Mouse (Mus musculus): ENCODE measurements around the gene BC017158.
A peak's percentile ranks its signal among the peaks of the same experiment; 100 is the strongest.

BC017158 gene

DNA sequence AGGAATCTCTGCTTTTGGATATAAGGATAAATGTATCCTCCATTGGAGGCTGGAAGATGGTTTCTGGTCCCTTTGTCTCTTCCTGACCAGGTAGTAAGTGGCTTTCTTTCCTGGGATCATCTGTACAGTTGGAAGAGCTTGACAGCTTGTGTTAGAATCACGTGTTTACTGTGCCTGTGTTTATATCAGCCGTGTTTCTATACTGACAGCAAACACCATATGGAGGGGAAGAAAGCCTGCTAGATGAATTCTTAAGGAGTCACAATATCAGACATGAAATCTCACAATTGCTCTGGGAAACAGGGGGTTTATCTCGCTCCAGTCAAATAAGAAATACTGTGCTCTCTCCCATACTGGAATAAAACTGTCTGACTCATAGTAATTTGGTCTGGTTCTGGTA lies 11.2 kb upstream of the BC017158 start:
- no peak for DNase-seq (ENCODE audit: low spot score in 2 of 2)

DNA sequence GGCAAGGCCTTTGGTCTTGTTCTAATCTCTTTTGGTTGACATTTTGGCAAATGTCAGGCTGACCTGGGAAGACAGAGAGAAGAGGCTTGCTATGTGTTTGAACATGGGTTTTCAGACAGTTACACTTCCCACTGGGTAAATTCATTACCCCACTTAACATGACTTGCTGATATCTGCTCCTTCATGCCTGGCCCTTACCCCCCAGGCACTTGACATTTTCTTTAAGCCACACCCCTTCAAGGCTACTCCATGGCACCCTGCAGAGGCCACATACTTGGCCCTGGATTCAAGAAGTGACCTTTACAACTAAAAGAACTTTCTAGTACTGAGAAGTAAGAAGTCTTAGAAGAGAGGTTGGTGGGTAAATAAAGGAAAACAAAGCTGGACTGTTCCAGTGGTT lies 9.9 kb upstream of the BC017158 start:
- no peak for DNase-seq (ENCODE audit: low spot score in 2 of 2)

DNA sequence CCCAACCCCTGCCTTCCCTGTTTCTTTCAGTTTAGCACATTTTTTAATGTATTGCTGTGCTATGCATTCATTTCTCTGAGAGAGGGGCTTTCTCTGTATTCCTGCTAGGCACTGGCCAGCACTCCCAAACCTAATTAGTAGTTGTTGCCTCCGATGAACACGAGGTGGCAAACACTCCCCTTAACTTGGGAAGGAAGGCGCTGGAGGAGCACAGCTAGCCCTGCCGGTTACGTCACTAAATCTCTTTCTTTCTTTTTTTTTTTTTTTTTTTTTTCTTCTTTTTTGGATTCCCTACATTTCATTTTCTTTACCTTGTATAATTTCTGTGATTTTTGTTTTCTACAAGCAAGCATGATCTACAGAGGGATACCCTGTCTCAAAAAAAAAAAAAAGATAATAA lies 6.9 kb upstream of the BC017158 start:
- DNase-seq (ENCODE audit: low spot score in 2 of 2) = peak in 1 of 2 experiments; percentile 43

DNA sequence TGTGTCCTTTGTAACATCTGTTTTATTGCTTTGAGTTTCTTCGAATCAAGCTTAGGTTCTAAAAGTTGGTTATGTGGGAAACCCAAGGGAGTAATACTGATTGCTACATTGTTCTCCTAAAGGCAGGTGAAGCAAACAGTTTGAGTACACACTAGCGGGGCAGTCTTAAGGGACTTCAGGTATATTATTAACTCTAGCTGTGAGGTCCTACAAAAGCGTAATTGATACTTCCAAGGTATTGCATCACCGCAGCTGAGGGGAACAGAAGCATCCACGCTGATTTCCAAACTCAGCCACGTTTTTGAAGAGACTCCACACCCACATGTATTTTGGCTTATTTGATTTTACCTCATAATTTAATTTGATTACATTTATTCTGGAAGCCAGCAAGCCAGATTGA lies 6.2 kb upstream of the BC017158 start:
- no peak for DNase-seq (ENCODE audit: low spot score in 2 of 2)

DNA sequence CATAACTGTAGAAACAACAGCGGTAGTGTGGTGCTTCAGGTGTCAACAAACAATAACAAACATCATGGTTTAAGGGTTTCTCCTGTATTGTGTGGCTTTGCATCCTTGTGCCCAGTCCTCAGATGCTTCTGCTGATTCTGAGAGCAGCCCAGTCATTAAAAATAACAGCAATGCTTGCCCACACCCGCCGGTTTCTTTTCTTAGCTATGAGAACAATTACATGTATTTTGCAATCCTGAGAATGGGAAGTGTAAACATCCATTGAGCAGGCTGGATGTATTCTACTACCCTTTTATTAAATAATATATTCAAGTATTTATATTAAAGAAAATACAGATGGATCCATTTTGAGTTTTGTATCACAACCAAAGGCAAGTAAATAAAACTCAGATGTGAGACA lies 4.2 kb upstream of the BC017158 start:
- DNase-seq (ENCODE audit: low spot score in 2 of 2) = no peak

DNA sequence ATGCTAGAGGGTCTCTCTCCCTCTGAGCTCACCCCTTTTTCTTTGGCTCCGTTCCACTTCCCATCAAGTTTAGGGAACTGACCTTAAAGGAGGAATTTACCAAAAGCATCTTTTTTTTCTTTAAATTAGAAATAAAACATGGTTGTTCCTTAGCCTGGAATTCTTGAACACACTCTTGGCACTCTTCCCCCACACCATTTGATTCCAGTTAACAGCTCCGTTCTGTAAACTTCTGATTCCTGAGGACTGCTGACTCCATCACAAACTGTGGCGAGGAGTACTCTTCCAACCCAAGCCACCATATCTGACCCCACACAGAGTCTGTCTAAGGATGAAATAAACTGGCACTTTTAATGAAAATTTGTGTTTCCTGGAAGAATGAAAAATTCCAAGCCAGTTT lies 3.0 kb upstream of the BC017158 start:
- DNase-seq (ENCODE audit: low spot score in 2 of 2) = no peak

DNA sequence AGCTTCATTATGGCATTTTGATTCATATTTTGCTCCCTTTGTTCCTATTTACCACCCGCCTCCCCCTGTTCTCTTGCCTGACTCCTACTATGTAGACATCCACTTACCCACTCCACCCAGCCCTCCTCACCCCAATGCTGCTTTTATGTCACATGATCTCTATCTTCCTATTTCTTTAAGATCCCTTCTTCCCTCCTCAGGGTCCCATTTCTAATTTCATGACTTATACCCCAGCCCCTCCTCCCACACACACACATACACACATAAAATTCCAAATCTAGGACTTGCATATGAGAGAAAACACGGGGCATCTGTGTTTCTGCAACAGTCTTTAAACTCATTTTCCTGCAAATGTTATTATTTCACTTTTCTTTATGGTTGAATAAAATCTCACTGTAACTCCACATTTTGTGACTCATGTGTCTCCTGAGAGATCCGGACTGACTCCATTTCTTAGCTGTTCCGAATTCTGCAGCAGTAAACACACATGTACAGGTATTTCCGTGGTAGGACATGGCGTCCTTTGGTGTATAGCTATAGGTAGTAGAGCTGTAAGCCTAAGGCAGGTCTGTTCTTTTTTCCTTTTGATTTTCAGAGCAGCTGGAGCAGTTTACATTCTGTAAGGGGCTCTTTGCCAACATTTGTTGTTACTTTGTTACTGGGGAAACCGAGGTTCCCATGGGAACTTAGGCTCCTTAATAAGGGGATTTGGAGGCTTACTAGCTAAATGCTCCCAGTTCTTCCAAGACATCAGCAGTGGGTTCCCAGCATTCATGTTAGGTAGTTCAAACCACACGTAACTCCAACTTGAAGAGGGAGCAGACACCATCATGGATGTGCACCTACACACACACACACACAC lies 742 bp upstream of the BC017158 start:
- DNase-seq (ENCODE audit: low spot score in 2 of 2) = no peak

DNA sequence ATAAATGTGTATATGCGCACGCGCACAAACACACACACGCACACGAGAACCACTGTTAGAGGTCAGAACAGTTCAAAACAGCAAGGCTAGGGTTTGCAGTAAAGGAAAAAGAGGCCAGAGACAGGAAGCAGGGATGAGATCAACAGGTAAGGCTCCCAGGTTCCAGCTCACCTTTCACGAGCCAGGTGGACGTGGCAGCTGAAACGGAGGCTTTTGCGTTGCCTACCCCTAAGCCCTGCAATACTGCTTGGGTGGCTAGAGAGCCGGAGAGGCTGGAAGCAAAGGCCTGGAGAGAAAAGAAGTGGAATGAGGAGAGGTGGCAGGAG lies 716 bp downstream of the BC017158 start:
- no peak for DNase-seq (ENCODE audit: low spot score in 2 of 2)

DNA sequence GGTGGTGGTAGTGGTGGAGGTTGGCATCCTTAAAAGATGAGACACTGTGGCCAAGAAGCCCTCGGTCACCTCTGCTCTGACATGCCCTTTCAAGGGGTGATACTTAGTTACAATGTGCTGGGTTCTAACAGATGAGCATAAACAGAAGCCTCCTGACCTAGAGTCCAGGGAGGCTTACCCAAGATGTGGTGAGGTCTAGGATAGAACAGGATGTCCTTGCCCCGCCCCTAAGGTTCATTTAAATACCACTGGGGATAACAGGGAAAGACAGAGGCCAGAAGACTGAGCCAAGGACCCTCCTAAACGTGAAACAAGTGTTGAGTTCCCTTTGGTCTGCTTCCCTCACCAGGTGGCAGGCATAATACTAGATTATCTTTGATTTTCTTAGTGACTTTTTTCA lies 1.5 kb downstream of the BC017158 start:
- no peak for DNase-seq (ENCODE audit: low spot score in 2 of 2)

DNA sequence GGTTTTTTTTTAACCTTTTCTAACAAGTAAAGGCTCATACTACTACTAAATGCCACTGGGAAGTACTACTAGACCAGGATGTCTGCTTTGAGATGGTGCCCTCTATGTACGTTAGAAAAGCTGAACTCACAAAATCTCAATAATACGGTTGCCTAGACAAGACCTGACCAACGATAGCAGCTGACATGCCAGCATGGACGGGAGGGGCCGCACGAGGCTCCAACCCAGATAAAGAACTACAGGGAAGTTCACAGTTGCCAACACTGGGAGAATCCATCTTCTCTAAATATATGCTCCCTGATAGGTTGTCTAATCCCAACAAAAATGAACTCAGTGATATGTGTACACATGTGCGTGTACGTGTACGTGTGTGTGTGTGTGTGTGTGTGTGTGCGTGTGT lies 3.2 kb downstream of the BC017158 start:
- DNase-seq (ENCODE audit: low spot score in 2 of 2) = no peak

DNA sequence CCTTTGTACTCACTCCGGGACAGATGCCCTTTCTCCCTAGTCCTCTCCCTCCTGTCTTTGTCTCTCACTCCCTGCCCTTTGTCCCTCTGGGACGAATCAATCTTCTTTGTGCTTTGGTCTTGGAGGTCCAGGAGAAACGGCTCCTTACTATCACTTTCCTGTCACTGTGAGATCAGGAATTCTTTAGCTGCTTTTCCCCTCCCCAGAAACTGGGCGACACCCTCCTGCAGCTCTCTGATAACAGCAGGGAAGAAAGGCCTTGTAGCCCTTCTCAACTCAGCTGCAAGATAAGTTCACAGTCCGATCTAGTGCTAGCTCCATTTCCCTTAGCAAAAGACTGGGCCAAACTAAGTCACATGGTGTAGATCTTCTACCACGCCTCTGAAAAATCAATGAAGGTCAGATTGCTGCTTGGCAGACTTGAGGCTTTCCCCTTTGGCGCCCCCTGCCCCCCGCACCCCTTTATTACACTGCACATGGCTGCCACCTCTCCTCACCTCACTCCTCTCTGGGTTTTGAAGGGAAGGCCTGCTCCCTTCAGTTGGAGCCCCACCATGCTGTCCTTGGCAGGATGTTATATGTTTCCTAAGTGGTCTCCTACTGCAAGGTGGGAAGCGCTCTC lies 8.9 kb downstream of the BC017158 start:
- DNase-seq (ENCODE audit: low spot score in 2 of 2) = no peak

DNA sequence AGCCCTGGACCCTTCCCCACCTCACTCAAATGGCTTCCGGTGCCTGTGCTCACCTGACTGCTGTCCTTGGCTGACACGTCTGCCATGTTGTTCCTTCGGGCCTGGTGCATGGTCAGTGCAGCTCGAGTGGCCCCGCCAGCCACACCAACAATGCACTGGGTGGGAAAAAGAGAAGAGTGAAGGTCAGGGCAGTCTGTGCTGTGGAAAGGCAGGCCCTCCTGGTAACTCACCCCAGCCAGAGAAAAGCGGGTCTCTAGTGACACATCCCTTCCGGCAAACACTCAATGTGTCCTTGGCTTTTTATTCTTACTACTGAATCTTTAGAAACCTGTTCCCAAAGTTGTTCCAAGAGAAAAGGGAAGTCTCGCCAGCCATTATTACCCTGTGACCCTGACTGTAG lies 12.9 kb downstream of the BC017158 start:
- no peak for DNase-seq (ENCODE audit: low spot score in 2 of 2)

DNA sequence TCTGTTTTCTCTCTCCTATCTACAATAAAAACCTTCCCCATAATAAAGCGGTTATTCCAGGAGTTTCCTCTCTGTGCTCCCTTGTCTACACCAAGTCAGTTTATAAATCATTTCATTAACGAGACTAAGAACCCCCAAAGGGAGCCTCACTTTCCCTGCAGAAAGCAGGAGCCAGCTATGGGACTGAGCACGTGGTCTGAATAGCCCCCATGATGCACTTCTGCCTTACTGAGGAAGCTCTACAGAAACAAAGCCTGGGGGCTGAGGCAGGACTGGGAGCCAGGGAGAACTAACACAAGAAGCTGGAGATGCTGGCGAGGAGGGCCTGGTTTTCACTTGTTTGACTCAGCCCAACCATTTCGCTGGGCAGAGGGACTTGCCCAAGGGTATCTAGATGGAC lies 13.9 kb downstream of the BC017158 start:
- DNase-seq (ENCODE audit: low spot score in 2 of 2) = no peak

DNA sequence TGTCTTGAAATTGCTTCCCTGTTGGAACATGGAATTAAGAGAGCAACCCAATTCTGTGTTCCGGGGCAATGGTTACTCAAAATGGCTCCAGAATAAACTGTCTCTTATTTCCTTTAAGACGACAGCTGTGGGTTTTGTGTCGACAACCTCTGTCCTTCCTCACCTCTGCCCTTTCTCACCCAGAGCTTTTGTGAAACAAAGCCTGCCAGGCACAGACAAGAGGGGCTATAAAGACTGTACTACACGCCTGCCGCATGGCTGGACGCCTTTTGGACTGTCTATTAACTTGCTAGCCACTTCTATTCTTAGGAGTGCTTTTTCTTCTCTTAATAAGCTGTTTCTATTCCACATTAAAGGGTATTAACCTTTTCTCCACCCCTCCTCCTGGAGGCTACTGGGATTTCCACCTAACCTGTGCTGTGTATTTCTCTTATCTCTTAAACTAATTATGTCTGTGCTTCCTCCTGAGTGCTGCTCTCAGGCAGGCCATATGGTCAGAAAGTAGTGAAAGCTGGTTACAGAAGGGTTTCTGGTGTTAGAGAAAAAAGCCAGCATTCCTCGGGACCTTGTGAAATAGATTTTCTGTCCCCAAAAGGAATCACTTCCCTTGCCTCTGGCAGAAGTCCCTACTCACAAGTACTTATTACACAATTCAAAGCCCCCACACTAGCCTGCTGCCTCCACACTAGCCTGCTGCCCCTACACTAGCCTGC lies 15.3 kb downstream of the BC017158 start:
- DNase-seq (ENCODE audit: low spot score in 2 of 2) = no peak

DNA sequence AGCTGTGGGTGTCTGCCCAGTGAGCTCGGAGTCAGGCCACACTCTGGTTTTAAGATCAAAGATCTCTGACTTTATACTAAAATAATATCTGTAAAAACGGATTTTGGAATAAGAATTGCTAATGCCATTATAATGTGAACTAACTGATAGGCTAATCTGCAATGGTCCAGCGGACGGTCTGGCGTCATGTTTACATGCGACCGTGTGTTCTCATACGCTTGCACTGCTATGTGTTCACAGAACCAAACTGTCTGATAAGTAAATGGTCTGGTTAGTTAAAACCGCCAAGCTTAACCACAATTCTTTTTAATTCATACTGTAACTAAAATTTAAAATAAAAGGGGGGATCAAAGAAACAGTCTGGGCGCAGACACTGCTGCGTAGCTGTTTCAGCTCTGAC lies 16.2 kb downstream of the BC017158 start:
- no peak for DNase-seq (ENCODE audit: low spot score in 2 of 2)

DNA sequence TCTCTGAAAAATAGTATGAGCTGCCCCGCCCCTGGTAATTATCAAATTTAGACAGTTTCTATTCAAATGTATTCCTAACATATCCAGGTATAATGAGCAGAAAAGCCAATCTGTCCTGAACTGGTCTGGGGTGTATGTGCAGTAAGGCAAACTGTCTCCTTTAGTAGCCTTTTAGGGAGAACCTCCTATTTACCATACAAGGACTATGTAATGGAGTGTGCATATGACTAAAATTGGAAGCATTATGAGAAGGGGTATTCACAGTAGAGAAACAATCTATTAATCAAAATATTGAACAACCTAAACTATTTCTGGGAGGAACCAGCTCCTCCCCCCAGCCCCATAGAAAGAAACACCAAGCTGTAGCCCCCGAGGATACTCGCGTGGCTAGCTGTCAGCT lies 18.2 kb downstream of the BC017158 start:
- DNase-seq (ENCODE audit: low spot score in 2 of 2) = no peak

DNA sequence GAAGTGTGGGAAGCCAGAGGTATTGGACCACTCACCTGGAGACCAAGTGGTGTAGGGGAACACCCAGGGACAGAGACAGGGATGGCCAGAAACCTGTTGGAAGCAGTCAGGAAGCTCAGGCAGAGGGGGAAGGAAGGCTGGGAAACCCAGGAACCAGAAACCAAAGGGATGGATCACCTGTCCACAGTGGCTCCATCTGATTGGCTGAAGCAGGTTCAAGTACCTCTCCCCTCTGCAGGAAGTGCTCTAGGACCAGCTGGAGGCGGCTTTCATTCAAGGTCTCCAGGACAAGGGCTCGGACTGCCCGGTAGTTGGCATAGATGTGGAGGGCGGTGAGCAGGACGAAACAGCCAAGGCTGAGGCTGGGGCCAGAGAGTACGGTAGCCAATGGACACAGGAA lies 21.9 kb downstream of the BC017158 start:
- DNase-seq (ENCODE audit: low spot score in 2 of 2) = no peak

DNA sequence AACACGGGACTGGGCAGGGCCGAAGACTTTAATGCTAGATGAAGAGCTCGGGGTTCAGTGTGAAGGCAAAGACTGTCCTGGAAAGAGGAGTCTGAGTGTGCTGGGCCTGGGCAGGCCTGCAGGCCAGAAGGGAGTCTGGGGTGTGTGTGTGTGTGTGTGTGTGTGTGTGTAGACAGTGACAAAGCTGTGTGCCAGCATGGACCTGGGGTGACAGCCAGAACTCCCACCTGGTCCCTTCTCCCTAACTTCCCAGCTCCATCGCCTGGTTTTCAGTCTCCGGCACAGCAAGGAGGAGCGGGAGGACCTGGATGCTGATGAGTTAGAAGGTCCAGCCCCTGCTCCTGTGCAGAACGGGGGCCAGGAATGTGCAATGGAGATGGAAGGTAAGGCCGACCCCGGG lies 26.5 kb downstream of the BC017158 start:
- DNase-seq (ENCODE audit: low spot score in 2 of 2) = no peak

DNA sequence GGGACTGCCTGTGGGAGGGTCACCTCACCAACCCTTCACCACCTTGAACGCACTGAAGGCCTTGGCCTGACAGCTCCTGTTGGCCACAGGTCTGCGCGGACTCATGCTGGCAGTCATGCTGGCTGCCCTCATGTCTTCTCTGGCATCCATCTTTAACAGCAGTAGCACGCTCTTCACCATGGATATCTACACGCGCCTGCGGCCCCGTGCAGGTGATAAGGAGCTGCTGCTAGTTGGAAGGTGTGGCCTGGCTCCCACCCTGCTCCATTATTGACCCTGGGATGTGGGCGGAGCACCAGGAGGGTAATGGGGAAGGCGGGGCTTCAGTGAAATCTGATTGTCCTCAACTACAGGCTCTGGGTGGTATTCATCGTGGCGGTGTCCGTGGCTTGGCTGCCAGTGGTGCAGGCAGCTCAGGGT lies 27.5 kb downstream of the BC017158 start:
- no peak for DNase-seq (ENCODE audit: low spot score in 2 of 2)

DNA sequence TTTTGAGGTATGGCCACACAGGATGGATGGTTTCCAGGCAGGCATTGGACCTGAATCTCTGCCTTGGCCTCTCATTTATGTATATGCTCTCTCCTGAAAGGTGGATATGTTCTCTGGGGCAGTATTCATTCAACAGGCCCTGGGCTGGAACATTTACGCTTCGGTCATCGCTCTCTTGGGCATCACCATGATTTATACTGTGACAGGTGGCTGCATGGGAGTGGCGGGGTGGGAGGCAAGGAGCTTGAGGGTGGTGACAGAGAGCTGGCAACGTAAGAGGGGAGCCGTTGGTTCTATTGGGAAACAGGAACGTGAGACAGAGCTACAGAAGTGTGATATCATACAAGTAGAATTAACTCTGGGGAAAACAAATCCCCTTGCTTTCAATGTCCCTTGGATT lies 30.2 kb downstream of the BC017158 start:
- no peak for DNase-seq (ENCODE audit: low spot score in 2 of 2)

DNA sequence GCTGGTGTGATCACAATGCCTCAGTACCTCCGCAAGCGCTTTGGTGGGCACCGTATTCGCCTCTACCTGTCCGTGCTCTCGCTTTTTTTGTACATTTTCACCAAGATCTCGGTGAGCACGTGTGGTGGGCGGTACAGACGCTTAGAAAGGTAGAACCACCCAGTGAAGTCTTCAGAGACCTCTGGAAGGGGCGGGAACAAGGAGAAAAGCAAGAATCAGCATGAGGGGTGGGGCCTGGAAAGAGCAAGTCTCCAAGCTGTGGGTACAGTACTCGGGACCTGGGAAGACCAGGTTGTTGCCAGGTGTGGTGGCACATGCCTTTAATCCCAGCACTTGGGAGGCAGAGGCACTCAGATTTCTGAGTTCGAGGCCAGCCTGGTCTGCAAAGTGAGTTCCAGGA lies 30.6 kb downstream of the BC017158 start:
- no peak for DNase-seq (ENCODE audit: low spot score in 2 of 2)

DNA sequence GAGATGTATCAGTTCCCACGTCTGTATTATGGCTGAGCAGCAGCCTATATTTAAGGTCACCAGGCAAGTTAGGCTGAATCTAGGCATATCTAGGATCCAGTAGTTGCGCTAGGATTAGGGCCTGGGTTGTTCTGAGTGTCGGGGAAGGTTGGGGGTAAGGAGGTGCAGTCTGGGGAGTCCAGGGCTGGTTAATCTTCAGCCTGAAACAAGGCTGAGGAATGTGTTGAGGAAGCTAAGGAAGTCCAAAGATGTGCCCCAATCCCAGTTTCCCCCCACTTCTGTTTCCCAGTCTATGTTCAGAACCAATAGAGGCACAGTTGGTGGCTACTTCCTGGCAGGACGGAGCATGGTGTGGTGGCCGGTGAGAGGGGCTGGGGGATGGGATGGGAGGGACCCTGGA lies 31.9 kb downstream of the BC017158 start:
- no peak for DNase-seq (ENCODE audit: low spot score in 2 of 2)

DNA sequence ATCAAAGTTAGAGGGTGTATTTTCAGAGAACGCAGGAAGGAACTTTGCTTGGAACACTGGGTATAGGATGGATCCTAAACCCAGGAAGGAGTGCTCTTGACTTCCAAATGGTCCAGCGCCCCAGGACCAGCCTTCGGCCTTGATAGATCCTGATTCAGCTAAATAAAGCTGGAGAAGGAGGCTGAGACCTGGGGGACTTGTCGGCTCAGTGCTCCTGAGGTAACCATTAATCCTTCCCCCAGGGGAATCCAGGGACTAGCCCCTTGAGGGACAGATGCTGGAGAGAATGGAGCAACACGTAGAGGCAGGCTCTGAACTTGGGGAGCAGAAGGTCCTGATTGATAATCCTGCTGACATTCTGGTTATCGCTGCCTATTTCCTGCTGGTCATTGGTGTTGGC lies 32.6 kb downstream of the BC017158 start, which contains the start of gene Slc5a2:
Gene Slc5a2, plus strand, starts transcription at position 247 of the 400 bp plus-strand sequence.
- no peak for DNase-seq (ENCODE audit: low spot score in 2 of 2)
